Mouse (Mus musculus): ENCODE measurements around the gene Smyd3. TPM values are rescaled to one million over a fixed set of nuclear protein-coding genes. Genes with fewer than 3 reads are reported as not detected.

The Smyd3 gene
- polyA plus RNA-seq, 1 experiment from 2014 or later = 13.1 TPM

DNA sequence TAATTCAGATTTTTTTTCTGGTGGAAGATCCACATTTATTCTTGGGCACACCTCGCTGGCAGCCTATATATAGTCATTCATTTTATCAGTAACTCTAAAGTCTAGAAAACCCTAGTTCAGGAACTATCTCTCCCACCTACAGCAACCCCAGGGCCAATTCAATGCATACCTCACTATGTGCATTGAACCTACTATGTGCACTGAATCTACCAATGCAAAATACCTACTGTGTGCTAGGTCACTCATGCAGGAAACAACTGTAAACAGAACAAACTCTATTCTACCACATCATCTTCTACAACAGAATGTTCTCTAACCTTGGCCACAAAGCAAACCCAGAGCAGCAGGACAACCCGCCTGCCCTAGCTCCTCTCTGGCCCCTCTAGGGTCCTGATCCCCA is 484.9 kb downstream of the Smyd3 start:
- WGBS = 89% methylated on average over 2 of the region's 2 CpGs
- no peak for ATAC-seq (ENCODE audit: low FRiP score)

DNA sequence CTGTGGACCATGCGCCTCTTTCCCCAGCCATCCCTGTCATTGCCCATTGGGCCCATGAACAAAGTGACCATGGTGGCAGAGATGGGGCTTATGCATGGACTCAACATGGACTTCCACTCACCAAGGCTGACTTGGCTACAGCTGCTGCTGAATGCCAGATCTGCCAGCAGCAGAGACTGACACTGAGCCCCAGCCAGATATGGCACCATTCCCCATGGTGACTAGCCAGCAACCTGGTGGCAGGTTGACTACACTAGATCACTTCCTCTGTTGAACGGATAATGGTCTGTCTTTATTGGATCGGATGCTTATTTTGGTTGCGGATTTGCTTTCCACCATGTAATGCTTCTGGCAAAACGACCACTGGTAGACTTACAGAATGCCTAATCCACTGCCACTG is 486.3 kb downstream of the Smyd3 start:
- WGBS = 92% methylated on average over 5 of the region's 5 CpGs
- no peak overlapping the region for H3K4me2 ChIP-seq
- H3K27me3 ChIP-seq (ENCODE audit: control insufficient read depth, insufficient read depth, low read length) = no peaks in the 10 kb centered on the region; the same call in 1 of the 2 replicates
- peaks cover 4% of the 10 kb centered on the region for H3K4me1 ChIP-seq (ENCODE audit: control insufficient read depth, insufficient read depth, low read length)
- H3K9ac ChIP-seq (ENCODE audit: low read length) = no peak overlapping the region
- ATAC-seq (ENCODE audit: low FRiP score) = no peak
- no peak overlapping the region for H3K4me3 ChIP-seq (ENCODE audit: low read depth, low read length)
- no peaks in the 10 kb centered on the region for H3K9me3 ChIP-seq (ENCODE audit: control insufficient read depth, low read length)
- no peaks in the 10 kb centered on the region for H3K36me3 ChIP-seq (ENCODE audit: control insufficient read depth, insufficient read depth, low read length)
- no peak for DNase-seq (ENCODE audit: low spot score, missing footprints)
- no peak overlapping the region for H3K27ac ChIP-seq (ENCODE audit: low read depth, low read length)

More for the DNA sequence above, 484.9 kb downstream of the Smyd3 start:
- peaks cover 2% of the 10 kb centered on the region; the same call in 1 of the 2 replicates for H3K27me3 ChIP-seq (ENCODE audit: control insufficient read depth, insufficient read depth, low read length)
- H3K4me1 ChIP-seq (ENCODE audit: control insufficient read depth, insufficient read depth, low read length) = peaks cover 4% of the 10 kb centered on the region
- H3K4me2 ChIP-seq = no peak overlapping the region
- no peaks in the 10 kb centered on the region for H3K36me3 ChIP-seq (ENCODE audit: control insufficient read depth, insufficient read depth, low read length)
- H3K9ac ChIP-seq (ENCODE audit: low read length) = no peak overlapping the region
- H3K9me3 ChIP-seq (ENCODE audit: control insufficient read depth, low read length) = no peaks in the 10 kb centered on the region
- H3K4me3 ChIP-seq (ENCODE audit: low read depth, low read length) = no peak overlapping the region
- no peak overlapping the region for H3K27ac ChIP-seq (ENCODE audit: low read depth, low read length)
- DNase-seq (ENCODE audit: low spot score, missing footprints) = no peak

DNA sequence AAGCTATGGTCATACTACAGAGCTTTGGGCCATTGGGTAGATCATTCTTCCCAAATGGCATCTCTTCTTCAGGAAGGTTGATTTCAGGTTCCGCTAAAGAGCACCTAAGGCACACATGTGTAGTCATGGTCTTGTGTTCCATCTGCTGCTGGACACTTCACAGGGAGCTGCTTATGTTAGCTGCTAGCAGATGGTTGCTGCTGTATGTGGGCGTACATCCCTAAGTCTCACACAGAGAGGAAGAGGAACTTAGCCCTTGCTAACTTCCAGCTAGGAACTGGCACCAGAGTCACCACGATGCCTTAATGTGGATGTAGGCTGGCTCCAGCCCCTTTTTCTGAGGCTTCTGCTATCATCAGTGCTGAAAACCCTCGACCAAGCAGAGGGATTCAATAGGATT is 491.2 kb downstream of the Smyd3 start:
- H3K27me3 ChIP-seq (ENCODE audit: control insufficient read depth, insufficient read depth, low read length) = no peaks in the 10 kb centered on the region
- no peak overlapping the region for H3K4me2 ChIP-seq
- H3K9ac ChIP-seq (ENCODE audit: low read length) = no peak overlapping the region
- DNase-seq (ENCODE audit: low spot score, missing footprints) (peak; percentile 56), ATAC-seq (ENCODE audit: low FRiP score) (no peak)
- no peaks in the 10 kb centered on the region for H3K9me3 ChIP-seq (ENCODE audit: control insufficient read depth, low read length)
- no peaks in the 10 kb centered on the region for H3K4me1 ChIP-seq (ENCODE audit: control insufficient read depth, insufficient read depth, low read length)
- no peak overlapping the region for H3K27ac ChIP-seq (ENCODE audit: low read depth, low read length)
- H3K36me3 ChIP-seq (ENCODE audit: control insufficient read depth, insufficient read depth, low read length) = no peaks in the 10 kb centered on the region
- WGBS = 81% methylated on average over 4 of the region's 4 CpGs
- H3K4me3 ChIP-seq (ENCODE audit: low read depth, low read length) = no peak overlapping the region

DNA sequence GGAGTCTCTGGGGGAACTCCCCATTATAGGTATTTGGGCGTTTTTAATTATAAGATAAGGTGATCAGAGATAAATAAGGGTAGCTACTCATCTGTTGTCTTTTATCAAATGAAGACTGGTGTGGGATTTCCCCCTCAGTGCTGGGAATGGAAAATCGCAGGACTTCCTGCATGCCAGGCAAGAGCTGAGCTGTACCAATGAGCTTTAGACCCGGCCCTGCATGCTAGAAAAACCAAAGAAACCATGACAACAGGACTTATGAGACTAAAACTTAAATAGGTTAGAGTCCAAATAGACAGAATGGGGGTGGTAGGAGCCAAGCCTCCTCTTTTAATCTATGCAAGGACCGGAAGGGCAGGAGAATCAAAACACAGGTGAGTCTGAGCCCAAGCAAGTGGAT is 492.7 kb downstream of the Smyd3 start:
- 84% methylated on average over 4 of the region's 4 CpGs for WGBS
- H3K4me3 ChIP-seq (ENCODE audit: low read depth, low read length) = no peak overlapping the region
- H3K4me2 ChIP-seq = no peak overlapping the region
- H3K36me3 ChIP-seq (ENCODE audit: control insufficient read depth, insufficient read depth, low read length) = no peaks in the 10 kb centered on the region
- no peak for DNase-seq (ENCODE audit: low spot score, missing footprints)
- no peaks in the 10 kb centered on the region for H3K9me3 ChIP-seq (ENCODE audit: control insufficient read depth, low read length)
- no peak overlapping the region for H3K27ac ChIP-seq (ENCODE audit: low read depth, low read length)
- H3K9ac ChIP-seq (ENCODE audit: low read length) = no peak overlapping the region
- no peaks in the 10 kb centered on the region for H3K27me3 ChIP-seq (ENCODE audit: control insufficient read depth, insufficient read depth, low read length)
- ATAC-seq (ENCODE audit: low FRiP score) = no peak
- no peaks in the 10 kb centered on the region for H3K4me1 ChIP-seq (ENCODE audit: control insufficient read depth, insufficient read depth, low read length)

DNA sequence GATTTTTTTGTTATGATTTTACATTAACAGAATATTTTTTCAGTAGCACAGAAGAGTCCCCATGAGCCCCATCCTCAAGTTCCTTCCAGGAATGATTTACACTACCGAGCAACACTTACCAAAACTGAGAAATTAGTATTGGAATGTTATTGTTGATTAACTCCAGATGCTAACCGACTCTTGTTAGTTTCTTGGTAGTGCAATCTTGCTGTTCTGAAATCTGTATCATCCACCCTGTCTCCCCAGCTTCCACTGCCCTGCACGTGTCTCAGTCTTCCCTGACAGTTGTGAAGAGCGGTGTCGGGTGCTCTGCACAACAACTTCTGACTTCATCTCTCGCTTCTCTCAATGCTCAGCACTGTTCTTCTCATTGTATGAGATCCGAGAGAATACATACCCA is 494.4 kb downstream of the Smyd3 start:
- H3K4me1 ChIP-seq (ENCODE audit: control insufficient read depth, insufficient read depth, low read length) = no peaks in the 10 kb centered on the region
- H3K4me2 ChIP-seq = no peak overlapping the region
- no peaks in the 10 kb centered on the region for H3K27me3 ChIP-seq (ENCODE audit: control insufficient read depth, insufficient read depth, low read length)
- H3K4me3 ChIP-seq (ENCODE audit: low read depth, low read length) = no peak overlapping the region
- no peak overlapping the region for H3K27ac ChIP-seq (ENCODE audit: low read depth, low read length)
- no peaks in the 10 kb centered on the region for H3K9me3 ChIP-seq (ENCODE audit: control insufficient read depth, low read length)
- H3K9ac ChIP-seq (ENCODE audit: low read length) = no peak overlapping the region
- DNase-seq (ENCODE audit: low spot score, missing footprints) (peak; percentile 78), ATAC-seq (ENCODE audit: low FRiP score) (no peak)
- H3K36me3 ChIP-seq (ENCODE audit: control insufficient read depth, insufficient read depth, low read length) = no peaks in the 10 kb centered on the region
- WGBS = 84% methylated on average over 7 of the region's 7 CpGs

DNA sequence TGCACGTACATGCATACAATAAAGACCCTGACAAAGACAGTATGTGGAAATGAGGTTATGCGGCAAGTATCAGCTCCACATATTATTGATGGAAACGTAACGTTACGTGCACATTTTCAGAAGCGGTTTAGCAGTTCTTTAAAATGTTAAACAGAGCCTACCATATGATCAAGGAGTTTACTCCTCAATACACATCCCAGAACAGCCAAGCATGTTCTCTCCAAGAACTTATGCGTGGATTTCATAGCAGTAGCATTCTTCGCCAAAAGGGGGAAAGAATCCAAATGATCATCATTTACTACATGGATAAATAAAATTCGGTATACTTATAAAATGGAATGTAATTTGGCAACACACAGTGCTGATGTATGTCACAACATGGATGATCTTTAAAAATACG is 500.4 kb downstream of the Smyd3 start:
- Histone ChIP-seq H3K36me3 (ENCODE audit: control insufficient read depth, insufficient read depth, low read length) (no peaks in the 10 kb centered on the region), H3K4me1 (ENCODE audit: control insufficient read depth, insufficient read depth, low read length) (no peaks in the 10 kb centered on the region), H3K4me3 (ENCODE audit: low read depth, low read length) (no peak overlapping the region), H3K27me3 (ENCODE audit: control insufficient read depth, insufficient read depth, low read length) (no peaks in the 10 kb centered on the region), H3K4me2 (no peak overlapping the region), H3K9ac (ENCODE audit: low read length) (no peak overlapping the region), H3K9me3 (ENCODE audit: control insufficient read depth, low read length) (no peaks in the 10 kb centered on the region), H3K27ac (ENCODE audit: low read depth, low read length) (no peak overlapping the region)
- 93% methylated on average over 10 of the region's 10 CpGs for WGBS
- DNase-seq (ENCODE audit: low spot score, missing footprints) (peak; percentile 61), ATAC-seq (ENCODE audit: low FRiP score) (no peak)

DNA sequence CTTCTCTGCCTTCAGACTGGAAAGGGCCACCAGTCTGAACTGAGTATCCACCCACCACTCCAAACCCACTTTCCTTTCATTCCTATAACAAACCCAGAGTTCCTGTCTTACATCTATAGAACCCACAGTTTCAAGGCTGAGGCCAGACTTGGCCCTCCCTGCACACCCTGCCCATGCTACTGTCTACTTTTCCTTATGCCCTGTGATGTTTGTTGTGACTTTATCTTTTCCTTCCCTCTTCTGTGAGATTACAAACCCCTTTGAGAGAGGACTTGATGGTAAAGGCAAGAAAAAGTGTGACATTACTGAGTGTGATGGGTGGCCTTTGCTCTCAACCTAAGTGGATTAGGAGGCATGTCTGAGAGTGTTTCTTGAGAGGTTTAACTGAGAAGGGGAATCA is 504.8 kb downstream of the Smyd3 start:
- Histone ChIP-seq H3K27ac (ENCODE audit: low read depth, low read length) (no peak overlapping the region), H3K4me3 (ENCODE audit: low read depth, low read length) (no peak overlapping the region), H3K4me1 (ENCODE audit: control insufficient read depth, insufficient read depth, low read length) (no peaks in the 10 kb centered on the region), H3K36me3 (ENCODE audit: control insufficient read depth, insufficient read depth, low read length) (no peaks in the 10 kb centered on the region), H3K9me3 (ENCODE audit: control insufficient read depth, low read length) (no peaks in the 10 kb centered on the region), H3K27me3 (ENCODE audit: control insufficient read depth, insufficient read depth, low read length) (no peaks in the 10 kb centered on the region), H3K9ac (ENCODE audit: low read length) (no peak overlapping the region), H3K4me2 (no peak overlapping the region)
- DNase-seq (ENCODE audit: low spot score, missing footprints) = no peak
- ATAC-seq (ENCODE audit: low FRiP score) = no peak

DNA sequence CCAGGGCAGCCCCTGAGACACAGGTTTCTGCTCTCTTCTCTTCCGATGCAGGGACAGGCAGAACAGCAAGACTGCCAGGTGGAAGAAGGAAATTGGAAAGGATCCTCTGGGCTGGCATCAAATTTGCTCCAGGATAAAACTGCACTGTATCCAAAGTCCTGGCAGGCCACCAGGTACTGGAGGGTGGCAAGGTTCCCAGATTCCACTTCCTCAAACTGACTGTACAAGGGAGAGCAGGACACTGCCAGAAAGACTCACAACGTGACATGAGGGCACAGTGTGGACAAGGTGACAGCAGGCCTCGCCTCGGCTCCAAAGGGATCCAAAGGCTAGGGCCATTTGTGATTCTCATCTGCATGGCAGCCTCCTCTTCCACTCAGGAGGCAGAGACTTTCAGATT is 505.6 kb downstream of the Smyd3 start:
- no peaks in the 10 kb centered on the region for H3K9me3 ChIP-seq (ENCODE audit: control insufficient read depth, low read length)
- no peak overlapping the region for H3K9ac ChIP-seq (ENCODE audit: low read length)
- no peaks in the 10 kb centered on the region for H3K36me3 ChIP-seq (ENCODE audit: control insufficient read depth, insufficient read depth, low read length)
- H3K4me3 ChIP-seq (ENCODE audit: low read depth, low read length) = no peak overlapping the region
- no peaks in the 10 kb centered on the region for H3K4me1 ChIP-seq (ENCODE audit: control insufficient read depth, insufficient read depth, low read length)
- no peak for DNase-seq (ENCODE audit: low spot score, missing footprints)
- H3K4me2 ChIP-seq = no peak overlapping the region
- 83% methylated on average over 4 of the region's 4 CpGs for WGBS
- H3K27me3 ChIP-seq (ENCODE audit: control insufficient read depth, insufficient read depth, low read length) = no peaks in the 10 kb centered on the region
- no peak for ATAC-seq (ENCODE audit: low FRiP score)
- H3K27ac ChIP-seq (ENCODE audit: low read depth, low read length) = no peak overlapping the region

DNA sequence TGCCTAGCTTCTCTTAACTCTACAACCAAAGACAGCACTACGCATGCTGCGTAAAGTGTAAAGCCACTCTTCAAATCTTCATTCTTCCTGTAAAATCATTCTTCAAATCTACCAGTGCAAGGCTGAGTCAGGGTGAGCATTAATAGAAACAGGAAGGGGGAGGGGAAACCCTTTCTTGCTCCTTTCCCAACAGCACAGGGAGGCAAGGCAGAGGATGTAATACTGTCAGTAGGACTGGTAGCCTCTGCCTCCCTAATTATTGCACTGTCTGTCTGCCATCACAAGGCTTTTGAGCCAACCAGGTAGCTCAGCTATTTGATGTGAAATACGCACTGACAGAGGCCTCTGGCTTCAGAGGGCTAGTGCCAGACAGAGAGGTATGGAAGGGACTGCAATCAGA is 507.1 kb downstream of the Smyd3 start:
- H3K9ac ChIP-seq (ENCODE audit: low read length) = no peak overlapping the region
- H3K27me3 ChIP-seq (ENCODE audit: control insufficient read depth, insufficient read depth, low read length) = no peaks in the 10 kb centered on the region
- H3K36me3 ChIP-seq (ENCODE audit: control insufficient read depth, insufficient read depth, low read length) = no peaks in the 10 kb centered on the region
- ATAC-seq (ENCODE audit: low FRiP score) (no peak), DNase-seq (ENCODE audit: low spot score, missing footprints) (no peak)
- no peaks in the 10 kb centered on the region for H3K9me3 ChIP-seq (ENCODE audit: control insufficient read depth, low read length)
- no peak overlapping the region for H3K4me2 ChIP-seq
- H3K4me3 ChIP-seq (ENCODE audit: low read depth, low read length) = no peak overlapping the region
- H3K27ac ChIP-seq (ENCODE audit: low read depth, low read length) = no peak overlapping the region
- H3K4me1 ChIP-seq (ENCODE audit: control insufficient read depth, insufficient read depth, low read length) = no peaks in the 10 kb centered on the region
- WGBS = 94% methylated on average over 3 of the region's 3 CpGs

DNA sequence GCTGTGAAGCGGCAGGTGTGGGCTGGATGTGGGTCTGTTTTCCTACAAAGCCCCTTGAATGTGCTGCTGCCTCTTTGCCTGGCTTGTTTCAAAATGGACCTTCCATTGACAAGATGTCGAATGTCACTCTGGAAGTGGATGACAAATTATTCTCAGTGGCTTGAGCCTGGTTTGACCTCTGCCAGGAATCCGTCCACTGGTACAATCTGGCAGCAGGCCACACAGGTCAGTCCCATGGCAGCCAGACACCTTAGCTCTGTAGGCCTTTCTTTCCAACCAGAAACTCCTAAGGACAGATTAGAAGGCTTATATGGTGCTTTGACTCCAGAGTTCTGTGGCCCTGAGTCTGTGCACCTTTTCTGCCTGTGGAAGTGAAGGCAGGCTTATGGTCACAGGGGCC is 507.9 kb downstream of the Smyd3 start:
- Histone ChIP-seq H3K4me1 (ENCODE audit: control insufficient read depth, insufficient read depth, low read length) (no peaks in the 10 kb centered on the region), H3K27ac (ENCODE audit: low read depth, low read length) (no peak overlapping the region), H3K36me3 (ENCODE audit: control insufficient read depth, insufficient read depth, low read length) (no peaks in the 10 kb centered on the region), H3K4me2 (no peak overlapping the region), H3K4me3 (ENCODE audit: low read depth, low read length) (no peak overlapping the region), H3K9me3 (ENCODE audit: control insufficient read depth, low read length) (no peaks in the 10 kb centered on the region), H3K27me3 (ENCODE audit: control insufficient read depth, insufficient read depth, low read length) (no peaks in the 10 kb centered on the region), H3K9ac (ENCODE audit: low read length) (no peak overlapping the region)
- no peak for DNase-seq (ENCODE audit: low spot score, missing footprints)
- no peak for ATAC-seq (ENCODE audit: low FRiP score)
- WGBS = 89% methylated on average over 3 of the region's 3 CpGs
